Mouse (Mus musculus) midbrain, embryonic 12.5 days (tissue): ENCODE measurements around the gene Furin. TPM values are rescaled to one million over a fixed set of nuclear protein-coding genes. Genes with fewer than 3 reads are reported as not detected.

Experiments
- ATAC-seq: fragments of 200-750 bp; cut with Nextera tagmentation; 2 replicates; pipeline ENCODE4 v1.8.0; 2017; ENCODE audit warnings: low read depth, moderate TSS enrichment, moderate library complexity; ENCODE audit not compliant: low FRiP score
- H3K27ac ChIP-seq: fragments of 300-500 bp; sonication (generic); replicated peaks from 2 replicates; pipeline ENCODE4 v1.5.1; 2016; ENCODE audit warnings: mild to moderate bottlenecking
- H3K27me3 ChIP-seq: fragments of 300-500 bp; sonication (generic); 2 replicates; pipeline ENCODE4 v1.6.1; 2016; ENCODE audit warnings: mild to moderate bottlenecking
- H3K36me3 ChIP-seq: fragments of 300-500 bp; sonication (generic); 2 replicates; pipeline ENCODE4 v1.6.1; 2016
- H3K4me1 ChIP-seq: fragments of 300-500 bp; sonication (generic); 2 replicates; pipeline ENCODE4 v1.6.1; 2016
- H3K4me2 ChIP-seq: fragments of 300-500 bp; sonication (generic); replicated peaks from 2 replicates; pipeline ENCODE4 v1.6.1; 2016; ENCODE audit warnings: mild to moderate bottlenecking, moderate library complexity
- H3K4me3 ChIP-seq: fragments of 300-500 bp; sonication (generic); 2 replicates; pipeline ENCODE4 v1.5.1; 2016; ENCODE audit warnings: mild to moderate bottlenecking
- H3K9ac ChIP-seq: fragments of 300-500 bp; sonication (generic); replicated peaks from 2 replicates; pipeline ENCODE4 v1.6.1; 2016; ENCODE audit warnings: mild to moderate bottlenecking, moderate library complexity
- H3K9me3 ChIP-seq: fragments of 300-500 bp; sonication (generic); 2 replicates; pipeline ENCODE4 v1.6.1; 2016; ENCODE audit warnings: mild to moderate bottlenecking
- WGBS: fragments of 180-500 bp; shearing (Covaris S2); methylation state at CpG from one replicate; pipeline ENCODE4 v1.1.7; 2016; 5-methylcytosine and 5-hydroxymethylcytosine counted together
- polyA plus RNA-seq: library from polyadenylated mRNA; unstranded; fragments of >200 nt; fragmentation: Nextera tagmentation; extraction: Ambion mirVana; gene quantifications from 2 replicates; pipeline ENCODE4 v1.2.1, GENCODE M21; 2016

Gene Furin
- polyA plus RNA-seq, 1 experiment from 2014 or later: 5.6 TPM

DNA sequence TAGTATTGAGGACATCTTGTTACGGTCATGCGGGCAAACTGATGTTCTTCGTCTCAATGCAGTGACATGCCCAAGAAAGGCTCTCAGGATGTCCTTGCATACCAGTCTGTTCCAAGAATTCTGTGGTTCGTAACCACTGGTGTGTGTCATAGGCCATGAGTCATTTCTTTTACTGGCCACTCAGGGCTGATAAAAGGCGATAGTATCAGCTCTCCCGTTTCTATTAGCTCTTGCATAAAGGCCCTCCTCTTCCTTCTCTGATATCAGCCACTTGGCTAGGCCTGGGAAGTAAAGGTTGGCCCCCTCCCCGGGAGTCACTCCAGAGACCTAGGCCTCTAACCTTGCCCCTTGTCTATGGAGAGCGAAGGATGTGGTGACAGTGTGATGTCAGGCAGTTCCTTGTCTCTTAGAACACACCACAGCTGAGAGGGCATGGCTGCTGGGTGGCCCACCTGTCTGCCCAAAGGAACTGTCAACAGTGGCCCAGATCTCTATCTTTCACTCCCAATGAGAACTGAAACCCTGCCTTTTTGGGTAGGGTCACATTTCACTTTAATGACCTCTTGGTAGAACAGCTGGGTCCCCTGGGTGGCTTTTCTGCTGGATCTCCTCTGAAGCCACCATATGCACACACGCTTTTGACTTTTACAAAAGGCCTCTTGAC, 29.7 kb downstream of the Furin start:
- WGBS: 90% methylated on average over 9 of the region's 9 CpGs
- 0 out of 2 replicates have a peak, but pooled peaks cover 6% of the 10 kb centered on the region for H3K27me3 ChIP-seq
- no peak overlapping the region for H3K4me2 ChIP-seq
- H3K4me3 ChIP-seq: no peak overlapping the region
- H3K36me3 ChIP-seq: no peaks in the 10 kb centered on the region
- H3K9ac ChIP-seq: no peak overlapping the region
- no peaks in the 10 kb centered on the region for H3K9me3 ChIP-seq
- ATAC-seq: no peak
- no peaks in the 10 kb centered on the region; the same call in 1 of the 2 replicates for H3K4me1 ChIP-seq
- no peak overlapping the region for H3K27ac ChIP-seq

DNA sequence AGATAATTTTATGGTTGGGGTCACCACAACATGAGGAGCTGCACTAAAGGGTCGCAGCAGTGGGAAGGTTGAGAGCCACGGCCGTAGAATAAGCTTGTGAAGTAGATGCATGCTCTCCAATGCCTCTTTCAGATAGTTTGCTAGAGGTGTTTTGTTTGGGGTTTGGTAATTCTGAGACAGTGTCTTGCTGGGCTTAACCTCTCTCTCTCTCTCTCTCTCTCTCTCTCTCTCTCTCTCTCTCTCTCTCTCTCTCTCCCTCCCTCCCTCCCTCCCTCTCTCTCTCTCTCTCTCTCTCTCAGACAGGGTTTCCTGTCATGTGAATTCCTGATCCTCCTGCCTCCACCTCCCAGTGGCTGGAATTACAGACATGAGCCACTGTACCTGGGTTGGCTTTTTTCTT, 30.5 kb downstream of the Furin start:
- WGBS: 94% methylated on average over 3 of the region's 3 CpGs

DNA sequence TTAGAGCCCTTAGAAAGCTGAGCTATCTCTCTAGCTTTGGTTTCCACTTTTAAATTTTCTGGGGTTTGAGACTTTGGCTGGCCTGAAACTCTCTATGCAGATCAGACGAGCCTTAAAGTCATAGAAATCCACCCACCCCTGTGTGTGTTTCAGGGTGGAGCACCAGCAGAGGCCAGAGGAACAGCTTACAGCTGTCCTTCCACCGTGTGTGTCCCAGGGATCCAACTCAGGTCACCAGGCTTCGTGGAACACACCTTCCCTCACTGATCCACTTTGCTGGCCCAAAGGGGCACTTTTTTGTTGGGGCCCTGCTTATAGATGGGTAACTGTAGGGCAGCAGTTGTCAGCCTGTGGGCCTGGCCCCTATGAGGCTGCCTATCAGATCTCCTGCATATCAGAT, 31.0 kb downstream of the Furin start:
- no peak for ATAC-seq
- Histone ChIP-seq H3K27me3 (0 out of 2 replicates have a peak, but pooled peaks cover 6% of the 10 kb centered on the region), H3K4me3 (no peak overlapping the region), H3K4me1 (peaks cover 12% of the 10 kb centered on the region), H3K4me2 (no peak overlapping the region), H3K9me3 (no peaks in the 10 kb centered on the region), H3K36me3 (no peaks in the 10 kb centered on the region), H3K27ac (no peak overlapping the region), H3K9ac (no peak overlapping the region)
- WGBS: 67% methylated on average over 3 of the region's 3 CpGs

More for the DNA sequence above, 30.5 kb downstream of the Furin start:
- Histone ChIP-seq H3K9ac (no peak overlapping the region), H3K27me3 (0 out of 2 replicates have a peak, but pooled peaks cover 6% of the 10 kb centered on the region), H3K9me3 (no peaks in the 10 kb centered on the region), H3K4me1 (peaks cover 7% of the 10 kb centered on the region), H3K27ac (no peak overlapping the region), H3K4me2 (no peak overlapping the region), H3K4me3 (no peak overlapping the region), H3K36me3 (no peaks in the 10 kb centered on the region)
- no peak for ATAC-seq

DNA sequence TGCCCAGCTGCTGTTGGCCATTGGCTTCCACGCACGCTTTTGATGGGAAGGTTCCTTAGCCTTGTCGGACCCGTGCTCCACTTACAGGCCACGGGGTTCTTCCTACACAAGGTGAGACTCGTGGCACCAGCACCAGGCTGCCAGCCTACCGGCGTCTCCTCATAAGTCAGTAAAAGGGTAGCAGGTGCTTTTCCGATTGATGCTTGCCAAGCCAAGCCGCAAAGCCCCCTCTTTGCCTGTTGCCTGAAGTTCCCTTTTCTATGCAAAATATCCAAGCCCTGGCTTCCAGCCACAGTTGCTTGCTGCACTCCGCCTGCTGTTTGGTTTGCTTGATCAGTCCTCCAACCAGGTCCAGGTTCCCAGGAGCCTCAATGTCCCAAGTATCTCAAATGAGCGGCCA, 31.4 kb downstream of the Furin start:
- H3K4me1 ChIP-seq: peaks cover 12% of the 10 kb centered on the region
- H3K9ac ChIP-seq: no peak overlapping the region
- no peak for ATAC-seq
- no peak overlapping the region for H3K4me2 ChIP-seq
- 0 out of 2 replicates have a peak, but pooled peaks cover 6% of the 10 kb centered on the region for H3K27me3 ChIP-seq
- H3K27ac ChIP-seq: no peak overlapping the region
- H3K4me3 ChIP-seq: no peak overlapping the region
- no peaks in the 10 kb centered on the region for H3K9me3 ChIP-seq
- 89% methylated on average over 12 of the region's 12 CpGs for WGBS
- no peaks in the 10 kb centered on the region for H3K36me3 ChIP-seq

DNA sequence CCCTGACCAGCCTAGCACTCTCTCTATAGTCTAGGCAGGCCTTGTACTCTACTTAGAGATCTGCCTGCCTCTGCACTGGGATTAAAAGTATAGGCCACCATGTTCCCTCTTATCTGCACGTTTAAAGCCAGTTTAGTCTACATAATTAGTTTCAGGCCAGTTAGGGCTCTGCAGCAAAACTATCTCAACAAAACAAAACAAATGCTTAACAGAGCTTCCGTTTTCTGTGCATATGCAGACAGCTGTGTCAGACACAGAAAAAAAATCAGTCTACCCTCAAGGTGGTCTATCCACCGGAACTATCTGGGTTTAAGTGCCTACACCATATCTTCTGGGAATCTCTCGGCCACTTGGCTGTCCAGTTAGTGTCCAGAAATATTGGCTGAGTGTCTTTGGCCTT, 31.9 kb downstream of the Furin start:
- 0 out of 2 replicates have a peak, but pooled peaks cover 6% of the 10 kb centered on the region for H3K27me3 ChIP-seq
- H3K36me3 ChIP-seq: peaks cover 3% of the 10 kb centered on the region
- no peak overlapping the region for H3K4me3 ChIP-seq
- H3K9me3 ChIP-seq: no peaks in the 10 kb centered on the region
- H3K9ac ChIP-seq: no peak overlapping the region
- no peak overlapping the region for H3K27ac ChIP-seq
- WGBS: 84% methylated on average over 4 of the region's 4 CpGs
- peaks cover 12% of the 10 kb centered on the region for H3K4me1 ChIP-seq
- H3K4me2 ChIP-seq: no peak overlapping the region
- no peak for ATAC-seq

DNA sequence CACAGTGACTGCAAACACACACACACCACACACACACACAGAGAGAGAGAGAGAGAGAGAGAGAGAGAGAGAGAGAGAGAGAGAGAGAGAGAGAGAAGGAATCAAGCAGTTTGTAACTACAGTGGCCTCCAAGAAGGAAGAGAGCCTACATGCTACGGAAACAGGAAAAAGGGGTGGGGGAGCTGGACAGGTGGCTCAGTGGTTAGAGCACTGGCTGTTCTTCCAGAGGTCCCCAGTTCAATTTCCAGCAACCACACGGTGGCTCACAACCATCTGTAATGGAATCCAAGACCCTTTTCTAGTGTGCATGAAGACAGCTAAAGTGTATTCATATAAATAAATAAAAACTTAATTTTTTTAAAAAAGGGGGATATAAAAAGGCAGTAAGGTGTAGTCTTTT, 32.6 kb downstream of the Furin start:
- Histone ChIP-seq H3K9me3 (no peaks in the 10 kb centered on the region), H3K9ac (no peak overlapping the region), H3K4me1 (peaks cover 12% of the 10 kb centered on the region), H3K4me3 (no peak overlapping the region), H3K4me2 (no peak overlapping the region), H3K27ac (no peak overlapping the region), H3K36me3 (peaks cover 10% of the 10 kb centered on the region), H3K27me3 (0 out of 2 replicates have a peak, but pooled peaks cover 6% of the 10 kb centered on the region)
- ATAC-seq: no peak
- WGBS: 66% methylated on average over 2 of the region's 2 CpGs

DNA sequence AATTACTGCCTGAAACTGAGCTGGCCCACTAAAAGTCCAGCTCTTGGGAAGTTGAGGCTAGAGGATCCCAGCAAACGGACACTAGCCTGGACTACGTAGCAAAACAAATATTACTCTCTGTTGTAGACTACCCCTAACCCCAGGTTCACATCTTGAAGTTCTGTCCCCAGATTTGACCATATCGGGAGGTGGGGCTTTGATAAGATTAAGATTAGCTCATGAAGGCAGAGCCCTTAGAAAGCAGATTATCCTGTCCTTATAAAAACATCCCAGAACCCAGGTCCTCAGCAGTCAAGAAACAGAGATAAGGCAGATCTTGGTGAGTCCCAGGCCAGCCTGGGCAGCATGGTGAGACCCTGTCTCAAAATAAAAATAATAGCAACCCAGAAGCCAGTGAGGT, 33.1 kb downstream of the Furin start:
- Histone ChIP-seq H3K4me2 (no peak overlapping the region), H3K4me3 (no peak overlapping the region), H3K27me3 (0 out of 2 replicates have a peak, but pooled peaks cover 6% of the 10 kb centered on the region), H3K27ac (no peak overlapping the region), H3K9ac (no peak overlapping the region), H3K9me3 (no peaks in the 10 kb centered on the region), H3K4me1 (peaks cover 12% of the 10 kb centered on the region), H3K36me3 (peaks cover 15% of the 10 kb centered on the region)
- 82% methylated on average over 3 of the region's 3 CpGs for WGBS
- ATAC-seq: no peak

DNA sequence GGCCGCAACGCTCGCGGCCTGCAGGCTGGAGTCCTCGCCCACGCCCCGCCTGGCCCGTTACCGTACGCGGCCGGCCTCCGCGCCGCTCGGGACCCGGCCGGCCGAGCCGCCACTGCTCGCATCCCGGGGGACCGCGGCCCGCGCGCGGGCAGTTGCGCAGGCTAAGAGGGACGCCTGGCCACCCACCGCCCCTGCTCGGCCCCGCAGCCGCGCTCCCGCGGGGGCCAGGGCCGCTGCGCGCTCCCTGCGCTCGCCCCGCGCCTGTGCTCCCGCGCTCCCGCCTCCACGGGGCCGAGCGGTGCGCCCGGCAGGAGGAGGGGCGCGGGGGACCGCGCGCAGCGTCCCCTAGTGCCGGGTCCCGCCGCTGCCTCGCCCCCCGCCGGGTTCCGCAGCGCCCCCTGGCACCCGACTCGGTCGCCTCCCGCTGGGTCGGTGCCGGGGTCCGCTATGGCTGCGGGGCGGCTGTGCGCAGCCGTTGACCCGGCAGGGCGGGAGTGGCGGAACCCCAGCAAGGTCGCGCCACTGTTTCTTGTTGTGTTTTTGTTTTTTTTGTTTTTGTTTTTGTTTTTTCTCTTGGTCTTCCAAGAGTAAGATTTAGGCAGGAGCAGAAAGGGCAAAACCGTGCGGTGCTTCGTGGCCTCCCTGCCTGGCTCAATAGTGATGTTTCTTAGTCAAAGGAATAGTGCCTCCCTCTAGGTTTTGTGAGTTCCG, 34.0 kb downstream of the Furin start, which contains the start of gene Man2a2:
TSS of gene Man2a2 (minus strand) at position 335 of the 711 bp plus-strand sequence.
- H3K4me3 ChIP-seq: peak within 1 kb of the TSS; percentile 91
- H3K4me1 ChIP-seq: peaks cover 12% of the 10 kb centered on the region
- H3K9me3 ChIP-seq: no peaks in the 10 kb centered on the region
- peak within 1 kb of the TSS; percentile 90 for H3K9ac ChIP-seq
- H3K27ac ChIP-seq: peak within 1 kb of the TSS; percentile 81
- WGBS: 1% methylated on average over 41 of the region's 86 CpGs
- peak; percentile 75 for ATAC-seq
- peaks cover 24% of the 10 kb centered on the region for H3K36me3 ChIP-seq
- H3K4me2 ChIP-seq: peak within 1 kb of the TSS; percentile 82
- H3K27me3 ChIP-seq: 0 out of 2 replicates have a peak, but pooled peaks cover 6% of the 10 kb centered on the region

DNA sequence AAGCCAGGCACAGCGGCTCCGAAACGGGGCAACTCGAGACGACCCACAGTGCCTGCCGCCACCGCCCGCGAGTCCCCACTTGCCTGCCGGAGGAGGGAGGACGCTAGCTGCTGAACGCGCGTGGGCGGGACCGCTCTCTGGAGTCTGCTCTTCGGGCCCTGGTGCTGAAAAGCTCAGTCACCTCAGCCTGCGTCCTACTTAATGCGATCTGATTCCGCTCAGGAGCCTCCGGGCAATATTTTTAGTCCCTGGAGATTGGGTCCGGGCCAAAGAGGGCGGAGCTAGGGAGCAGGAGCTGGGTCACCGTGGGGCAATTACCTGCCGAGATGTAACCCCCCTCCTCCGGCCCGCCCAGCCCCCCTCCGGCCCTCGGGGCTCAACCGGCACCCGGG, 34.6 kb downstream of the Furin start:
- H3K9ac ChIP-seq: peak overlapping the region; percentile 90
- peak overlapping the region; percentile 91 for H3K4me3 ChIP-seq
- WGBS: under 1% methylated on average over 31 of the region's 31 CpGs
- H3K4me1 ChIP-seq: peaks cover 12% of the 10 kb centered on the region
- H3K36me3 ChIP-seq: peaks cover 30% of the 10 kb centered on the region
- H3K27me3 ChIP-seq: 0 out of 2 replicates have a peak, but pooled peaks cover 6% of the 10 kb centered on the region
- no peaks in the 10 kb centered on the region for H3K9me3 ChIP-seq
- H3K4me2 ChIP-seq: peak overlapping the region; percentile 82
- peak; percentile 36 for ATAC-seq
- H3K27ac ChIP-seq: peak overlapping the region; percentile 81

DNA sequence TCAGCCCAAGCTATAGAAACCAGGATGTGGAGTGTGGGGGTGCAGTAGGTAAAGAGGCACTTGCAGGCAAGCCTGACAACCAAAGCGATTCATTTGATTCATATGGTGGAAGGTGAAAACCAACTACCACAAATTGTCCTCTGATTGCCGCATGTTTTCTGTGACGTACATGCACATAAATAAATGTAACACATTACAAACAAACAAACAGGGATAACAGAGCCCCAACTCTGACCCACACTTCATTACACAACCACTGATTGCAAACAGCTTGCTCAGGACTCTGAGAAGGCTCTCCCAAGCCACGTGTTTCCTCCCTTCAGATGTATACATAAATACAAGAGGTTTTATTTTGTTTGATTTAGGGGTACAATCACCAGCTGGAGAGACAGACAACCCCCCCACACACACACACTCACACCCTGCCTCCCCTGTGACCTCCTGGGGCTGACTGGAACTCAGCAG, 35.2 kb downstream of the Furin start:
- peaks cover 12% of the 10 kb centered on the region for H3K4me1 ChIP-seq

DNA sequence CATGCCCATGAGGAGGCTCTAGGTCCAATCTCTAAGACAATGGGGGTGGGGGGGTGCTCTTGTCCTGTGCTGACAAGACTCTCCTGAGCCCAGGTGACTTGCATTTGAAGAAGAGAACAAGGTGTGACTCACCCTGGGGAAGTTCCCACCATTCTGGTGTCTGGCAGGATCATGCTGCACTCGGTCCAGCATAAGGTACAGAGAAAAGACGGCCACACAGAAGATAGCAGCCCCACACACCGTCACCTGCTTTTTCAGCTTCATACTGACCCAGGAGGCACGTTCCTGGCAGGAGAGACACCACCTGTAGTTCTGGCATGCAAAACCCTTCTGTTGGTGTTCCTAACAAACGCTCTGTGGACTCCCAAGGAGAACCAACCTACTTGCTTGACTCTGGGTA, 35.8 kb downstream of the Furin start:
- H3K4me2 ChIP-seq: peak overlapping the region; percentile 82; the same call in 1 of the 2 replicates
- no peak for ATAC-seq
- no peaks in the 10 kb centered on the region for H3K9me3 ChIP-seq
- H3K27me3 ChIP-seq: 0 out of 2 replicates have a peak, but pooled peaks cover 5% of the 10 kb centered on the region
- peaks cover 12% of the 10 kb centered on the region for H3K4me1 ChIP-seq
- 74% methylated on average over 5 of the region's 5 CpGs for WGBS
- H3K36me3 ChIP-seq: peaks cover 42% of the 10 kb centered on the region
- no peak overlapping the region for H3K9ac ChIP-seq
- H3K4me3 ChIP-seq: peak overlapping the region; percentile 91; the same call in 1 of the 2 replicates
- no peak overlapping the region for H3K27ac ChIP-seq

More for the DNA sequence above, 35.2 kb downstream of the Furin start:
- no peak for ATAC-seq
- H3K4me3 ChIP-seq: peak overlapping the region; percentile 91
- no peaks in the 10 kb centered on the region for H3K9me3 ChIP-seq
- peaks cover 36% of the 10 kb centered on the region for H3K36me3 ChIP-seq
- H3K4me2 ChIP-seq: peak overlapping the region; percentile 82
- H3K27ac ChIP-seq: peak overlapping the region; percentile 81; the same call in 1 of the 2 replicates
- 0 out of 2 replicates have a peak, but pooled peaks cover 6% of the 10 kb centered on the region for H3K27me3 ChIP-seq
- peak overlapping the region; percentile 90 for H3K9ac ChIP-seq
- 61% methylated on average over 4 of the region's 4 CpGs for WGBS
